Mouse (Mus musculus): Measurements from ENCODE around the gene Cherp.

DNA sequence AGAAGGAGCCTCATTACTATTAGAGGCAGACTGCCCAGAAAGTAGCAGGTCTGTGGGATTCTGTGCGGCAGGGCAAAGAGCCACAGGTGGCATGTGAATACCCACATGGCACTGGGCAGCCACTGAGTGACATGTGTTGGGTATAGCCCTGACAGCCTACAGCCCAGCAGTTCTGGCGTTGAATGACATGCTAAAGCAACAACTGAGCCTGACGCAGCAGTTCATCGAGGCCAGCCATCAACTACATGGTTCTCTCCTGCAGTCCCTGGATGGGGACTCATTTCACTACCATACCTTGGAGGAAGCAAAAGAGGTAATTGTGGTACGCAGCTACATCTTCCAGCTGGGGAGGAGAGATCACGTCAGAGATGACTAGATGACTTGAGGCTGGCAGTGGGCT, 16.6 kb downstream of the Cherp start:
- TF ChIP-seq GATA1 (IDR thresholded peaks at IDR 0.05; ENCODE audit: low read length) (no peak), TAL1 (IDR thresholded peaks at IDR 0.05; ENCODE audit: low read length) (no peak)

Data from erythroblast, embryonic 14.5 days (primary cell).